Mouse (Mus musculus): ENCODE measurements at regions not wholly inside any gene's neighbourhood (a gene's known extent, or its start where the extent isn't known, plus 50 kb on each side); places are given as distances from the start of the nearest gene placed in this dataset.

GRCm38 (mm10) chr16:24223901-24224300, 169.4 kb upstream of the Lpp start:
- no peaks in the 10 kb centered on the region for H3K9me3 ChIP-seq (ENCODE audit: control insufficient read depth, low read length)
- no peak overlapping the region for H3K27ac ChIP-seq (ENCODE audit: low read depth, low read length)
- H3K4me3 ChIP-seq (ENCODE audit: low read depth, low read length): no peak overlapping the region
- H3K4me1 ChIP-seq (replicated peaks; ENCODE audit: control insufficient read depth, insufficient read depth, low read length): no peaks in the 10 kb centered on the region
- ATAC-seq (replicated peaks; ENCODE audit: low FRiP score) (no peak), DNase-seq (ENCODE audit: low spot score) (no peak)
- H3K27me3 ChIP-seq (ENCODE audit: control insufficient read depth, insufficient read depth, low read length): no peaks in the 10 kb centered on the region
- H3K4me2 ChIP-seq (ENCODE audit: low read depth, low read length, severe bottlenecking): no peak overlapping the region
- no peak overlapping the region for H3K9ac ChIP-seq (ENCODE audit: low read length)
- H3K36me3 ChIP-seq (ENCODE audit: control insufficient read depth, insufficient read depth, low read length): no peaks in the 10 kb centered on the region

GRCm38 (mm10) chr16:24223527-24223880, 169.8 kb upstream of the Lpp start:
- Histone ChIP-seq H3K4me1 (replicated peaks; ENCODE audit: control insufficient read depth, insufficient read depth, low read length) (no peaks in the 10 kb centered on the region), H3K4me2 (ENCODE audit: low read depth, low read length, severe bottlenecking) (no peak overlapping the region), H3K36me3 (ENCODE audit: control insufficient read depth, insufficient read depth, low read length) (no peaks in the 10 kb centered on the region), H3K27me3 (ENCODE audit: control insufficient read depth, insufficient read depth, low read length) (no peaks in the 10 kb centered on the region), H3K4me3 (ENCODE audit: low read depth, low read length) (no peak overlapping the region), H3K9ac (ENCODE audit: low read length) (no peak overlapping the region), H3K9me3 (ENCODE audit: control insufficient read depth, low read length) (no peaks in the 10 kb centered on the region), H3K27ac (ENCODE audit: low read depth, low read length) (no peak overlapping the region)
- WGBS: 88% methylated on average over 2 of the region's 2 CpGs
- no peak for DNase-seq (ENCODE audit: low spot score)
- no peak for ATAC-seq (replicated peaks; ENCODE audit: low FRiP score)

DNA sequence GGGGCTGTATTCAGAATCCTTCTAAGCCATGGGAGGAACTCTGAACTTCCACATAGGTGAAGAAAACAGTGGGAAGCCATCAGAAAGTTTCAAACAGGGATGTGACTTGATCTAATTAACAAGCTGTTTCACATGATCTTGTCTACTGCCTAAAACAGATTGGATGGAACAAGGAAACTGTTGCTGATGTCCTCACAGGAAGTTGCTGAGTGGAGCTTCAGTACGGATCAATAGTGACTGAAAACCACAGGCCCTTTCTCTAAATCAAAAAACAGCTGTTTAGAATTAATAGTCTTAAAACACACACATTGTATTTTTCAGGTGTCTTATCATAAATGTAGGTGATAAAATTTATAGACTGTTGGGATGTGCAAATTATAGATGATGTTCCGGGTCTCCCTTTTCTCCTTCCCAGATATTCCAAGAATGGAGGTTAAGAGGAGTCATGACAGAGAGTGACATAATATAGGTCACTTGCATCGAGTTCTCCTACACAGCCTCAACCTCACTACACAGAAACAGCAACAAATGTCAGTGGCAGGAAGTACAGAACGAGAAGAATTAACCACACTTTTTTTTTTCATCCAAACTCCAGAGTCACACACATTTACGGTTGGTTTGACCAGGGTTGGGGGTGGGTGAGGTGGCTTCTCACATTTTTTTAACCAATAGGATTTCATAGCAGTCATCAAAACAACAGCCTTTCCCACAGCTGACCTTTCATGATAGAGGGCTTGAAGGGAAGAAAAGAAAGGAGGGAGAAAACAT, 170.4 kb upstream of the Lpp start:
- no peaks in the 10 kb centered on the region for H3K4me1 ChIP-seq (replicated peaks; ENCODE audit: control insufficient read depth, insufficient read depth, low read length)
- ATAC-seq (replicated peaks; ENCODE audit: low FRiP score) (no peak), DNase-seq (ENCODE audit: low spot score) (no peak)
- H3K36me3 ChIP-seq (ENCODE audit: control insufficient read depth, insufficient read depth, low read length): no peaks in the 10 kb centered on the region
- no peak overlapping the region for H3K9ac ChIP-seq (ENCODE audit: low read length)
- no peak overlapping the region for H3K27ac ChIP-seq (ENCODE audit: low read depth, low read length)
- no peak overlapping the region for H3K4me3 ChIP-seq (ENCODE audit: low read depth, low read length)
- H3K4me2 ChIP-seq (ENCODE audit: low read depth, low read length, severe bottlenecking): no peak overlapping the region
- H3K27me3 ChIP-seq (ENCODE audit: control insufficient read depth, insufficient read depth, low read length): no peaks in the 10 kb centered on the region
- no peaks in the 10 kb centered on the region for H3K9me3 ChIP-seq (ENCODE audit: control insufficient read depth, low read length)
- 82% methylated on average over 5 of the region's 5 CpGs for WGBS

- H3K36me3 ChIP-seq (ENCODE audit: control insufficient read depth, insufficient read depth, low read length): no peaks in the 10 kb centered on the region
- ATAC-seq (replicated peaks; ENCODE audit: low FRiP score): no peak
- WGBS: 83% methylated on average over 3 of the region's 3 CpGs
Measured at GRCm38 (mm10) chr16:24221992-24222391, 171.3 kb upstream of the Lpp start.

DNA sequence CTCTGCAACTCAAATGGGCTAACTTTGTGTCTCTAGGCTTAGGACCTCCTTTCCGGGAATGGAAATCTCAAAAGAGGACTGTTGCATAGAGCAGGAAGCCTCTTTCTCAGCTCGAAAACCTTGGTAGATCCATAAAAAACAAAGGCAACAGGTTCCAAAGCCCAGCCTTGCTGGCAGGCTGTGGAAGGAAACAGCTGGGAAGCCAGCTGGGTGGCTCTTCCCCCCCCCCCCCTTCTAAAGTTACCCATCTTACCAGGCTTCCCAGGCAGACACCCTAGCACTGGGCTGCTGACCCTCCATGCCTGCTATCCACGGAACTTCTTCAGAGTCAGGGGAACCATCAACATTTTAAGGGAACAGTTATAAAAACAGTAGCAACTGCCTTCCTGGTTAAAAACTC, 172.7 kb upstream of the Lpp start:
- no peaks in the 10 kb centered on the region for H3K4me1 ChIP-seq (replicated peaks; ENCODE audit: control insufficient read depth, insufficient read depth, low read length)
- no peak overlapping the region for H3K4me3 ChIP-seq (ENCODE audit: low read depth, low read length)
- no peaks in the 10 kb centered on the region for H3K9me3 ChIP-seq (ENCODE audit: control insufficient read depth, low read length)
- H3K27me3 ChIP-seq (ENCODE audit: control insufficient read depth, insufficient read depth, low read length): no peaks in the 10 kb centered on the region
- no peaks in the 10 kb centered on the region for H3K36me3 ChIP-seq (ENCODE audit: control insufficient read depth, insufficient read depth, low read length)
- H3K27ac ChIP-seq (ENCODE audit: low read depth, low read length): no peak overlapping the region
- no peak overlapping the region for H3K9ac ChIP-seq (ENCODE audit: low read length)
- WGBS: 85% methylated on average over 3 of the region's 3 CpGs
- ATAC-seq (replicated peaks; ENCODE audit: low FRiP score): no peak
- H3K4me2 ChIP-seq (ENCODE audit: low read depth, low read length, severe bottlenecking): no peak overlapping the region
- DNase-seq (ENCODE audit: low spot score): no peak

More at GRCm38 (mm10) chr16:24221992-24222391, 171.3 kb upstream of the Lpp start:
- Histone ChIP-seq H3K4me1 (replicated peaks; ENCODE audit: control insufficient read depth, insufficient read depth, low read length) (no peaks in the 10 kb centered on the region), H3K27me3 (ENCODE audit: control insufficient read depth, insufficient read depth, low read length) (no peaks in the 10 kb centered on the region), H3K9ac (ENCODE audit: low read length) (no peak overlapping the region), H3K9me3 (ENCODE audit: control insufficient read depth, low read length) (no peaks in the 10 kb centered on the region), H3K4me2 (ENCODE audit: low read depth, low read length, severe bottlenecking) (no peak overlapping the region), H3K4me3 (ENCODE audit: low read depth, low read length) (no peak overlapping the region), H3K27ac (ENCODE audit: low read depth, low read length) (no peak overlapping the region)
- DNase-seq (ENCODE audit: low spot score): no peak

DNA sequence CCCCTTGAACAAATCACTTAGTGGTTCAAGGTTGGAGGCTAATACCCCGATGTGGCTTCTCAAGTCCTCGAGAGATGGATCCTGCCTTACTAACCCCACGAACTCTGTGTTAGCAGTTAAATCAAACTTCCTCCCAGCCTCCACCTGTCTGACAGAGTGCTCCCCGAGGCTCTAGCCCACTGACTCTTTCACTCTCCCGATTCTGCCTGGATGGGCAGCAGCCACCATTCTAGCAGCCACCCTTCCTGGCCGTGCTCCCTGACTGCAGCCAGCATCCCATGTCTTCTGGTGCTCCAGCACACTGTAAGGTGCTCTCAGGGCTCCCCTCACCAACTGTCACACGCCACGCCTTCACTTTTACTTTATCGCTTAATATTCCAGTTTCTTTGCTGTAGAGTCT, 173.6 kb upstream of the Lpp start:
- no peak overlapping the region for H3K4me2 ChIP-seq (ENCODE audit: low read depth, low read length, severe bottlenecking)
- H3K9me3 ChIP-seq (ENCODE audit: control insufficient read depth, low read length): no peaks in the 10 kb centered on the region
- H3K27me3 ChIP-seq (ENCODE audit: control insufficient read depth, insufficient read depth, low read length): no peaks in the 10 kb centered on the region
- H3K36me3 ChIP-seq (ENCODE audit: control insufficient read depth, insufficient read depth, low read length): no peaks in the 10 kb centered on the region
- no peak for ATAC-seq (replicated peaks; ENCODE audit: low FRiP score)
- H3K9ac ChIP-seq (ENCODE audit: low read length): no peak overlapping the region
- no peak overlapping the region for H3K27ac ChIP-seq (ENCODE audit: low read depth, low read length)
- no peak overlapping the region for H3K4me3 ChIP-seq (ENCODE audit: low read depth, low read length)
- no peak for DNase-seq (ENCODE audit: low spot score)
- no peaks in the 10 kb centered on the region for H3K4me1 ChIP-seq (replicated peaks; ENCODE audit: control insufficient read depth, insufficient read depth, low read length)
- whole genome bisulfite sequencing: 84% methylated on average over 9 of the region's 9 CpGs

DNA sequence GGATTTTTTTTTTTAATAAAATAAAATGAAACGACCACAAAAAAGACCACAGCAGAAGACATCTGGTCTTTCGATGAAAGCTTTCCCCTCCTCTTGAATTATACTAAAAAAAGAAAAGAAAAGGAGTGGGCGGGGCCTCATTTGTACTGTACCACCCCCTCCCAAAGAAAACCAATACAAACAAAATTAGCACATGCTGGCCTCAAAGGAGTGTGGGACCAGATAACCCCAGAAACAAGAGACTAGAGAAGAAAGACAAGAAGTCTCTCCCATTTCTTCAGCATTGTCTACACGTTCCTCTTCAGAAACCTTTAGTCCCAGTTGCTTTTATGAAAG, 174.5 kb upstream of the Lpp start:
- no peaks in the 10 kb centered on the region for H3K4me1 ChIP-seq (replicated peaks; ENCODE audit: control insufficient read depth, insufficient read depth, low read length)
- no peak overlapping the region for H3K4me3 ChIP-seq (ENCODE audit: low read depth, low read length)
- no peaks in the 10 kb centered on the region for H3K9me3 ChIP-seq (ENCODE audit: control insufficient read depth, low read length)
- DNase-seq (ENCODE audit: low spot score) (no peak), ATAC-seq (replicated peaks; ENCODE audit: low FRiP score) (no peak)
- 65% methylated on average over 4 of the region's 4 CpGs for WGBS
- no peaks in the 10 kb centered on the region for H3K27me3 ChIP-seq (ENCODE audit: control insufficient read depth, insufficient read depth, low read length)
- no peaks in the 10 kb centered on the region for H3K36me3 ChIP-seq (ENCODE audit: control insufficient read depth, insufficient read depth, low read length)
- no peak overlapping the region for H3K9ac ChIP-seq (ENCODE audit: low read length)
- no peak overlapping the region for H3K4me2 ChIP-seq (ENCODE audit: low read depth, low read length, severe bottlenecking)
- no peak overlapping the region; the same call in 1 of the 2 replicates for H3K27ac ChIP-seq (ENCODE audit: low read depth, low read length)

- 47% methylated on average over 14 of the region's 14 CpGs for WGBS
Measured at GRCm38 (mm10) chr16:24218162-24218849, 175.0 kb upstream of the Lpp start.

DNA sequence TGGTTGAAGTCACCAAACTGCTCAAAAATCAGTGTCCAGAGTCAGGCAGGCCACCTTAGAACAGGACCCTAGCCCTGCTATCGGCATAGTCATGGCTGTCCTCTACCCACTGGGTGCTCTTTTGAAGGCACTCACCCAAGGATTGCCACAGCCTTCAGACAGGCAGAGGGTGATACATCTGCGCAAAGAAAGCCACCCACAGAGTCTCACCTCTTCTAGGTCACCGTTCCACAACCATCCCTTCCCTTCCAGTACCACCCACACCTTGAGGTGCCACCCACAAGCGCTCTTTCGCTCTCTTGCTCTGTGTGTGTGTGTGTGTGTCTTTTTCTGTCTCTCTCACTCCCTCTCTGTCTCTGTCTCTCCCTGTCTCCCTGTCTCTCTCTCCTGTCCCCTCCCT, 176.5 kb upstream of the Lpp start:
- Histone ChIP-seq H3K4me3 (ENCODE audit: low read depth, low read length) (no peak overlapping the region), H3K36me3 (ENCODE audit: control insufficient read depth, insufficient read depth, low read length) (no peaks in the 10 kb centered on the region), H3K27ac (ENCODE audit: low read depth, low read length) (no peak overlapping the region), H3K9ac (ENCODE audit: low read length) (no peak overlapping the region), H3K9me3 (ENCODE audit: control insufficient read depth, low read length) (no peaks in the 10 kb centered on the region), H3K4me1 (replicated peaks; ENCODE audit: control insufficient read depth, insufficient read depth, low read length) (no peaks in the 10 kb centered on the region), H3K4me2 (ENCODE audit: low read depth, low read length, severe bottlenecking) (no peak overlapping the region), H3K27me3 (ENCODE audit: control insufficient read depth, insufficient read depth, low read length) (no peaks in the 10 kb centered on the region)
- WGBS: 97% methylated on average over 5 of the region's 5 CpGs
- ATAC-seq (replicated peaks; ENCODE audit: low FRiP score) (no peak), DNase-seq (ENCODE audit: low spot score) (no peak)

More at GRCm38 (mm10) chr16:24218162-24218849, 175.0 kb upstream of the Lpp start:
- no peak overlapping the region for H3K4me3 ChIP-seq (ENCODE audit: low read depth, low read length)
- H3K27me3 ChIP-seq (ENCODE audit: control insufficient read depth, insufficient read depth, low read length): no peaks in the 10 kb centered on the region
- ATAC-seq (replicated peaks; ENCODE audit: low FRiP score) (peak; percentile 70), DNase-seq (ENCODE audit: low spot score) (peak; percentile 58)
- H3K4me2 ChIP-seq (ENCODE audit: low read depth, low read length, severe bottlenecking): no peak overlapping the region
- no peaks in the 10 kb centered on the region for H3K36me3 ChIP-seq (ENCODE audit: control insufficient read depth, insufficient read depth, low read length)
- no peaks in the 10 kb centered on the region for H3K9me3 ChIP-seq (ENCODE audit: control insufficient read depth, low read length)
- no peak overlapping the region for H3K9ac ChIP-seq (ENCODE audit: low read length)
- no peaks in the 10 kb centered on the region for H3K4me1 ChIP-seq (replicated peaks; ENCODE audit: control insufficient read depth, insufficient read depth, low read length)
- H3K27ac ChIP-seq (ENCODE audit: low read depth, low read length): no peak overlapping the region; the same call in 1 of the 2 replicates
